Mouse (Mus musculus) thymus, adult 2 months (tissue): ENCODE measurements at regions not wholly inside any gene's neighbourhood (a gene's known extent, or its start where the extent isn't known, plus 50 kb on each side); places are given as distances from the start of the nearest gene placed in this dataset.

ENCODE experiments used
- DNase-seq: peaks from one replicate; pipeline ENCODE4 v3.0.0; 2021
- H3K27ac ChIP-seq: fragments of 200-500 bp; 2 replicates; pipeline ENCODE4 v1.5.1; 2012; ENCODE audit warnings: low read length, control low read depth; ENCODE audit not compliant: control insufficient read depth, insufficient read depth
- H3K27me3 ChIP-seq: fragments of 200-500 bp; 2 replicates; pipeline ENCODE4 v1.6.1; 2012; ENCODE audit warnings: mild to moderate bottlenecking, low read length, moderate library complexity, mixed read lengths; ENCODE audit not compliant: control insufficient read depth, insufficient read depth
- H3K36me3 ChIP-seq: fragments of 200-500 bp; 2 replicates; pipeline ENCODE4 v1.6.1; 2012; ENCODE audit warnings: mild to moderate bottlenecking, low read length, moderate library complexity; ENCODE audit not compliant: control insufficient read depth, insufficient read depth
- H3K4me1 ChIP-seq: fragments of 200-500 bp; replicated peaks from 2 replicates; pipeline ENCODE4 v1.6.1; 2012; ENCODE audit warnings: low read length; ENCODE audit not compliant: control insufficient read depth, insufficient read depth
- H3K4me3 ChIP-seq: fragments of 200-500 bp; 2 replicates; pipeline ENCODE4 v1.5.1; 2012; ENCODE audit warnings: mild to moderate bottlenecking, low read length, control low read depth, moderate library complexity; ENCODE audit not compliant: control insufficient read depth, insufficient read depth
- CTCF ChIP-seq: fragments of 200-500 bp; IDR thresholded peaks from 2 replicates; pipeline ENCODE4 v1.5.1; 2012; ENCODE audit warnings: mild to moderate bottlenecking, control low read depth, low read length, moderate library complexity, borderline replicate concordance; ENCODE audit not compliant: control insufficient read depth, poor library complexity, insufficient read depth; ENCODE audit errors: extremely low read depth
- POLR2A ChIP-seq: fragments of 200-500 bp; IDR thresholded peaks from 2 replicates; pipeline ENCODE4 v1.6.1; 2012; ENCODE audit warnings: mild to moderate bottlenecking, low read length, control low read depth, moderate library complexity; ENCODE audit not compliant: control insufficient read depth, poor library complexity, insufficient read depth; ENCODE audit errors: extremely low read depth
- WGBS: fragments of 180-500 bp; shearing (Covaris S2); methylation state at CpG from one replicate; pipeline ENCODE4 v1.1.7; 2018; 5-methylcytosine and 5-hydroxymethylcytosine counted together

GRCm38 (mm10) chr2:70899056-70899455 is 73.5 kb upstream of the Tlk1 start:
- Histone ChIP-seq H3K4me1 (no peaks in the 10 kb centered on the region), H3K27ac (no peak overlapping the region), H3K27me3 (no peaks in the 10 kb centered on the region), H3K36me3 (no peaks in the 10 kb centered on the region), H3K4me3 (no peak overlapping the region)
- no peak for DNase-seq
- WGBS, result 95% methylated on average over 4 of the region's 4 CpGs
- no peak for TF ChIP-seq CTCF
- no peak for TF ChIP-seq POLR2A

- 88% methylated on average over 9 of the region's 9 CpGs for WGBS
- TF ChIP-seq POLR2A, result no peak
- TF ChIP-seq CTCF, result no peak
- Histone ChIP-seq H3K27ac (no peak overlapping the region), H3K4me3 (no peak overlapping the region), H3K4me1 (no peaks in the 10 kb centered on the region), H3K36me3 (no peaks in the 10 kb centered on the region), H3K27me3 (no peaks in the 10 kb centered on the region)
- no peak for DNase-seq
Observed at GRCm38 (mm10) chr2:70898396-70898795, 72.9 kb upstream of the Tlk1 start.

GRCm38 (mm10) chr2:70897373-70897772 is 71.8 kb upstream of the Tlk1 start:
- WGBS, result 97% methylated on average over 8 of the region's 8 CpGs
- Histone ChIP-seq H3K4me1 (no peaks in the 10 kb centered on the region), H3K27me3 (no peaks in the 10 kb centered on the region), H3K27ac (no peak overlapping the region), H3K36me3 (no peaks in the 10 kb centered on the region), H3K4me3 (no peak overlapping the region)
- no peak for DNase-seq
- TF ChIP-seq POLR2A, result no peak
- no peak for TF ChIP-seq CTCF

- no peak overlapping the region for H3K4me3 ChIP-seq
- 70% methylated on average over 5 of the region's 5 CpGs for WGBS
- DNase-seq, result no peak
- no peaks in the 10 kb centered on the region for H3K36me3 ChIP-seq
- H3K4me1 ChIP-seq, result no peaks in the 10 kb centered on the region
- TF ChIP-seq POLR2A, result no peak
- TF ChIP-seq CTCF, result no peak
- no peaks in the 10 kb centered on the region for H3K27me3 ChIP-seq
- no peak overlapping the region for H3K27ac ChIP-seq
Observed at GRCm38 (mm10) chr2:70889522-70890100, 64.1 kb upstream of the Tlk1 start.

- no peak for TF ChIP-seq POLR2A
- TF ChIP-seq CTCF, result no peak
- H3K4me1 ChIP-seq, result no peaks in the 10 kb centered on the region
- H3K36me3 ChIP-seq, result no peaks in the 10 kb centered on the region
- no peak overlapping the region for H3K27ac ChIP-seq
- DNase-seq, result no peak
- no peak overlapping the region for H3K4me3 ChIP-seq
- WGBS, result 81% methylated on average over 5 of the region's 5 CpGs
- H3K27me3 ChIP-seq, result no peaks in the 10 kb centered on the region
Observed at GRCm38 (mm10) chr2:70888840-70889469, 63.4 kb upstream of the Tlk1 start.

- H3K36me3 ChIP-seq, result no peaks in the 10 kb centered on the region
- DNase-seq, result no peak
- no peaks in the 10 kb centered on the region for H3K4me1 ChIP-seq
- H3K4me3 ChIP-seq, result no peak overlapping the region
- 94% methylated on average over 7 of the region's 7 CpGs for WGBS
- H3K27me3 ChIP-seq, result no peaks in the 10 kb centered on the region
- TF ChIP-seq CTCF (no peak), POLR2A (no peak)
- H3K27ac ChIP-seq, result no peak overlapping the region
Observed at GRCm38 (mm10) chr2:70886831-70887230, 61.3 kb upstream of the Tlk1 start.

- no peak for TF ChIP-seq POLR2A
- TF ChIP-seq CTCF, result no peak
- Histone ChIP-seq H3K27me3 (no peaks in the 10 kb centered on the region), H3K4me1 (no peaks in the 10 kb centered on the region), H3K27ac (no peak overlapping the region), H3K4me3 (no peak overlapping the region), H3K36me3 (no peaks in the 10 kb centered on the region)
- WGBS, result 18% methylated on average over 6 of the region's 6 CpGs
- no peak for DNase-seq
Observed at GRCm38 (mm10) chr2:70885674-70886073, 60.1 kb upstream of the Tlk1 start.
